Comparison of ENCODE assay signal across 27 mouse cellular contexts in the genomic region with DNA sequence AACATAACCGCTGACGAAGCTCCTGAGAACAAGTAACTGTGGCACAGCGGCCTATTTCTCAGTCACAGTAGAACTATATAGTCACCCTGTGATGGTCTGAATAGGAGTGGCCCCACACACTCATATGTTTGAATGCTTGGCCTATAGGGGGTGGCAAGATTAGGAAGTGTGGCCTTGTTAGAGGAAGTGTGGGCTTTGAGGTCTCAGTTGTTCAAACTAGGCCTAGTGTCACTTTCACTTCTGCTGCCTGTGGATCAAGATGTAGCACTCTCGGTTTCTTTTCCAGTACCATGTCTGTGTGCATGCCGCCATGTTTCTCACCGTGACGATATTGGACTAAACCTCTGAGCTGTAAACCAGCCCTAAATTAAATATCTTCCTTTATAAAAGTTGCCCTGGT. TPM values are rescaled to one million over a fixed set of nuclear protein-coding genes. Genes with fewer than 3 reads are reported as not detected.
DNase-seq lines count a peak whose midpoint lies in the region; ATAC-seq and TF ChIP-seq lines count a peak whose summit lies in the region.
"Had no signal": no experiment of that assay in that cellular context is flagged by ENCODE, and none has a peak within 500 bp of the region (broad histone marks: within the 10 kb centered on the region; RNA-seq: fewer than 3 reads in every experiment).

No protein-coding gene starts in this region.

- no peak for TF ChIP-seq EP300 in lung, postnatal 0 days (IDR thresholded peaks at IDR 0.05)

- no peaks in the 10 kb centered on the region for H3K4me1 ChIP-seq in lung, postnatal 0 days (ENCODE audit: insufficient read depth, low read depth, low read length)
- H3K4me1 ChIP-seq: embryonic facial prominence, embryonic 10.5 days; forebrain, embryonic 12.5 days; heart, embryonic 12.5 days; hindbrain, embryonic 13.5 days; midbrain, embryonic 15.5 days had no signal

- peak; percentile 40 for DNase-seq in lung, postnatal 0 days (ENCODE audit: low spot score)
- no peak for DNase-seq in lung, adult 18-20 months
- DNase-seq in B cell, adult 2 months: peak; percentile 12 to 16
- DNase-seq in ovary, postnatal 36 days (ENCODE audit: low spot score): no peak
- DNase-seq in adrenal gland, adult 18-20 months (ENCODE audit: low spot score in 2 of 2): no peak
- DNase-seq in heart, adult 9 months (ENCODE audit: low spot score in 2 of 2): no peak
- DNase-seq: adrenal gland, postnatal 14 days; cerebellum, adult 11-12 months; gastrocnemius, adult 2 months; heart, postnatal 14 days; layer of hippocampus, postnatal 36 days; lung, adult 2 months; thymus, adult 2 months had no signal

- no peak for ATAC-seq in lung, postnatal 0 days
- peak; percentile 85 for ATAC-seq in common myeloid progenitor, adult 5-6 weeks (replicated peaks; ENCODE audit: low read depth, poor library complexity, severe bottlenecking)
- ATAC-seq in monocyte, adult 5-6 weeks (replicated peaks; ENCODE audit: insufficient number of reproducible peaks, low FRiP score, low TSS enrichment, poor library complexity, severe bottlenecking): peak; percentile 97
- ATAC-seq: activated CD4-positive, CD25-positive, alpha-beta regulatory T cell, adult 4 months; inflammation-experienced regulatory T-cells, adult 6 months; midbrain, embryonic 15.5 days had no signal

- H3K9ac ChIP-seq in lung, postnatal 0 days (replicated peaks; ENCODE audit: low read depth): no peak overlapping the region
- H3K9ac ChIP-seq: forebrain, embryonic 12.5 days; heart, embryonic 12.5 days; hindbrain, embryonic 13.5 days; midbrain, embryonic 15.5 days had no signal

- WGBS in lung, postnatal 0 days: 98% methylated on average over 7 of the region's 7 CpGs

- H3K4me2 ChIP-seq in lung, postnatal 0 days (replicated peaks; ENCODE audit: low read depth, low read length): no peak overlapping the region
- H3K4me2 ChIP-seq: forebrain, embryonic 12.5 days; heart, embryonic 12.5 days; hindbrain, embryonic 13.5 days; midbrain, embryonic 15.5 days had no signal

- no peaks in the 10 kb centered on the region for H3K9me3 ChIP-seq in lung, postnatal 0 days (ENCODE audit: low read length)
- H3K9me3 ChIP-seq: embryonic facial prominence, embryonic 10.5 days; forebrain, embryonic 12.5 days; heart, embryonic 12.5 days; hindbrain, embryonic 13.5 days; midbrain, embryonic 15.5 days had no signal

- no peak for TF ChIP-seq CTCF in lung, postnatal 0 days (IDR thresholded peaks at IDR 0.05)

- no peak overlapping the region for H3K27ac ChIP-seq in lung, postnatal 0 days (ENCODE audit: low read length)
- H3K27ac ChIP-seq: embryonic facial prominence, embryonic 10.5 days; forebrain, embryonic 12.5 days; gastrocnemius, adult 2 months; hindbrain, embryonic 13.5 days; kidney, postnatal 0 days; midbrain, embryonic 15.5 days had no signal

- H3K27me3 ChIP-seq in lung, postnatal 0 days (replicated peaks; ENCODE audit: insufficient read depth, low read length): no peaks in the 10 kb centered on the region
- H3K27me3 ChIP-seq: forebrain, embryonic 12.5 days; heart, embryonic 12.5 days; hindbrain, embryonic 13.5 days; midbrain, embryonic 15.5 days had no signal

- no peak overlapping the region for H3K4me3 ChIP-seq in lung, postnatal 0 days (ENCODE audit: low read depth, low read length)
- H3K4me3 ChIP-seq: embryonic facial prominence, embryonic 10.5 days; forebrain, embryonic 12.5 days; gastrocnemius, adult 2 months; heart, embryonic 12.5 days; hindbrain, embryonic 13.5 days; midbrain, embryonic 15.5 days had no signal

- 0 out of 2 replicates have a peak, but pooled peaks cover 4% of the 10 kb centered on the region for H3K36me3 ChIP-seq in lung, postnatal 0 days (ENCODE audit: insufficient read depth, low read length)

RNA-seq across cellular contexts. Expression of a gene that starts 40.6 kb away (rescaled TPM):
- 15.9 and 19.8 TPM in 2 replicates for polyA plus RNA-seq in lung, postnatal 0 days (2015; fragmentation: Nextera tagmentation; extraction: Ambion mirVana)
- 40.6 and 53.4 TPM in 2 replicates for total RNA-seq in common myeloid progenitor, adult 5-6 weeks (2017)
- 40.5 to 51.7 TPM (median 47.6 TPM) in 3 replicates for total RNA-seq in monocyte, adult 5-6 weeks (2017)
- total RNA-seq in adrenal gland, adult 18-20 months (2021): 10 to 100 TPM; 48.4 to 76.2 TPM

RNA-seq across cellular contexts. Expression of a gene that starts 59.4 kb away (rescaled TPM):
- polyA plus RNA-seq in lung, postnatal 0 days (2015; fragmentation: Nextera tagmentation; extraction: Ambion mirVana): 0.15 and 0.20 TPM in 2 replicates
- not detected in 2 replicates for total RNA-seq in common myeloid progenitor, adult 5-6 weeks (2017)
- total RNA-seq in monocyte, adult 5-6 weeks (2017): not detected in 3 replicates
- total RNA-seq in adrenal gland, adult 18-20 months (2021): not detected
- total RNA-seq: adrenal gland, postnatal 14 days; ES-E14; gastrocnemius, adult 2 months; heart, postnatal 14 days; layer of hippocampus, postnatal 36 days; megakaryocyte-erythroid progenitor cell, adult 5-6 weeks had no signal
- polyA plus RNA-seq: activated CD4-positive, CD25-positive, alpha-beta regulatory T cell, adult 4 months; embryonic facial prominence, embryonic 10.5 days; inflammation-experienced regulatory T-cells, adult 6 months; lung, adult 2 months; small intestine, adult 2 months; stomach, embryonic 16.5 days; thymus, adult 2 months had no signal

Comparison
In these comparisons a context has a peak if more than half of its experiments do, and no peak if none do; other contexts are left out.
1. DNase-seq: peak in lung, postnatal 0 days (single experiment) and B cell, adult 2 months (2 of 2); none in lung, adult 18-20 months (0 of 2), ovary, postnatal 36 days (single experiment), adrenal gland, adult 18-20 months (0 of 2) and heart, adult 9 months (0 of 2).